Mouse (Mus musculus) testis, adult 2 months (tissue): ENCODE measurements at regions not wholly inside any gene's neighbourhood (a gene's known extent, or its start where the extent isn't known, plus 50 kb on each side); places are given as distances from the start of the nearest gene placed in this dataset.

Source experiments
- H3K27ac ChIP-seq: fragments of 200-500 bp; 2 replicates; pipeline ENCODE4 v1.5.1; 2012; ENCODE audit warnings: low read depth, low read length; ENCODE audit not compliant: control insufficient read depth, insufficient read depth
- H3K27me3 ChIP-seq: fragments of 200-500 bp; 2 replicates; pipeline ENCODE4 v1.6.1; 2012; ENCODE audit warnings: mild to moderate bottlenecking, low read length, moderate library complexity; ENCODE audit not compliant: control insufficient read depth, insufficient read depth
- H3K36me3 ChIP-seq: fragments of 200-500 bp; 2 replicates; pipeline ENCODE4 v1.6.1; 2012; ENCODE audit warnings: mild to moderate bottlenecking, low read length; ENCODE audit not compliant: control insufficient read depth, insufficient read depth
- H3K4me1 ChIP-seq: fragments of 200-500 bp; 2 replicates; pipeline ENCODE4 v1.6.1; 2012; ENCODE audit warnings: low read length; ENCODE audit not compliant: control insufficient read depth, insufficient read depth
- H3K4me3 ChIP-seq: fragments of 200-500 bp; 2 replicates; pipeline ENCODE4 v1.5.1; 2012; ENCODE audit warnings: low read depth, mild to moderate bottlenecking, low read length, moderate library complexity, mixed read lengths; ENCODE audit not compliant: control insufficient read depth
- CTCF ChIP-seq: fragments of 200-500 bp; IDR thresholded peaks from 2 replicates; pipeline ENCODE4 v1.5.1; 2012; ENCODE audit warnings: low read depth, mild to moderate bottlenecking, inconsistent platforms, low read length, moderate library complexity; ENCODE audit not compliant: control insufficient read depth, insufficient read depth, insufficient replicate concordance
- POLR2A ChIP-seq: fragments of 200-500 bp; IDR thresholded peaks from 2 replicates; pipeline ENCODE4 v1.6.1; 2012; ENCODE audit warnings: low read depth, mild to moderate bottlenecking, inconsistent platforms, low read length, moderate library complexity; ENCODE audit not compliant: control insufficient read depth

GRCm38 (mm10) chr2:30660613-30660991 lies 65.8 kb downstream of the Cstad start:
- TF ChIP-seq CTCF: no peak
- TF ChIP-seq POLR2A: no peak
- Histone ChIP-seq H3K4me3 (no peak overlapping the region), H3K36me3 (no peaks in the 10 kb centered on the region), H3K27ac (no peak overlapping the region), H3K4me1 (peaks cover 32% of the 10 kb centered on the region), H3K27me3 (no peaks in the 10 kb centered on the region)

DNA sequence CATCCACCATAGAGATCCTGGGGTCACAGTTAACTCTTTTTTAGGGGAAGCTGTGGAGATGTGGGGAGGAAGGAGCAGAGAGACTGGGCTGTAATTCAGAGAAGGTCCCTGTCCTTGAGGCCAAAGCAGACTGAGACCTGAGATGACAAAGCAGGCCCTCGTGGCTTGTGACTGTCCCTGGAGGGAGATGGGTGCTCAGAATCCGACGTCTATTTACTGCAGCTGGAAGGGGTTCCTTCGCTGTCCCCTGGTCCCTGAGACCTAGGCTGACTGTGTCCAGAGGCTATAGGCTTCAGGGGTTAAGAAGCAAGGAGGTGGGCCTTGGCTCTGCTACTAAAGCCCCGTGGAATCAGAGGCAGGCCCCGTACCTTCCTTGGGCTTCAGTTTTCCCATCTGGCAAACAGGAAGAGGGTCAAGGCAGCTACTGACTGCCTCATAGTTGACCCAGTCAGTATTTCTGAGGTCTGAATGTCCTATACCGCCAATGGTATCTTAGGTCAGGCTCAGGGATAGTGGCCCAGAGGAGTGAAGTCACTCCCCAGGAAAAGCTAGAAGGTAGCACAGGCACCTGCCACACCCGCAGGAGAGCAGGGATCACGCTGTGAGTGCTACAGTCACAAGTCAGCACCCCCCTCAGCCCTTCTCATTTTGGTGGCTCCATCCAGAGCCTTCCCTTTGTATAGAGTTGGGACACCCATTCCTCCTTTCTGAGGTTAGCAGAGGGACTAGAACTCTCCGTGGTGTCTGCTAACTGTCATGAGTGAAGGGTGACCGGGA lies 65.2 kb downstream of the Cstad start:
- no peak for TF ChIP-seq POLR2A
- no peak for TF ChIP-seq CTCF
- H3K27ac ChIP-seq: no peak overlapping the region
- no peak overlapping the region for H3K4me3 ChIP-seq
- H3K4me1 ChIP-seq: peaks cover 34% of the 10 kb centered on the region
- no peaks in the 10 kb centered on the region for H3K36me3 ChIP-seq
- no peaks in the 10 kb centered on the region for H3K27me3 ChIP-seq

GRCm38 (mm10) chr2:30658844-30659555 lies 64.2 kb downstream of the Cstad start:
- H3K36me3 ChIP-seq: no peaks in the 10 kb centered on the region
- H3K27me3 ChIP-seq: no peaks in the 10 kb centered on the region
- TF ChIP-seq POLR2A (no peak), CTCF (no peak)
- peaks cover 34% of the 10 kb centered on the region for H3K4me1 ChIP-seq
- H3K27ac ChIP-seq: peak overlapping the region; percentile 91
- H3K4me3 ChIP-seq: peak overlapping the region; percentile 86
